Mouse (Mus musculus): ENCODE results near the gene Ubald2. TPM values are rescaled to one million over a fixed set of nuclear protein-coding genes. Genes with fewer than 3 reads are reported as not detected.

Gene Ubald2
- polyA plus RNA-seq, 1 experiment: 159 TPM

GRCm38 (mm10) chr11:116470896-116471295 is 37.0 kb downstream of the Ubald2 start:
- no peak for DNase-seq

GRCm38 (mm10) chr11:116472275-116472674 is 38.4 kb downstream of the Ubald2 start:
- TF ChIP-seq CTCF (IDR thresholded peaks at IDR 0.05; ENCODE audit: insufficient read depth, low read length) (no peak), POLR2A (IDR thresholded peaks at IDR 0.05; ENCODE audit: borderline replicate concordance, extremely low read depth, low read depth, low read length) (no peak)
- Histone ChIP-seq H3K4me3 (replicated peaks; ENCODE audit: extremely low read depth, low read depth, low read length) (no peak overlapping the region), H3K4me1 (ENCODE audit: control insufficient read depth, insufficient read depth, low read length) (no peaks in the 10 kb centered on the region)
- WGBS: 64% methylated on average over 4 of the region's 4 CpGs
- no peak for DNase-seq

More at GRCm38 (mm10) chr11:116470896-116471295, 37.0 kb downstream of the Ubald2 start:
- no peaks in the 10 kb centered on the region for H3K4me1 ChIP-seq (ENCODE audit: control insufficient read depth, insufficient read depth, low read length)
- TF ChIP-seq POLR2A (IDR thresholded peaks at IDR 0.05; ENCODE audit: borderline replicate concordance, extremely low read depth, low read depth, low read length) (no peak), CTCF (IDR thresholded peaks at IDR 0.05; ENCODE audit: insufficient read depth, low read length) (no peak)
- H3K4me3 ChIP-seq (replicated peaks; ENCODE audit: extremely low read depth, low read depth, low read length): no peak overlapping the region
- 95% methylated on average over 4 of the region's 4 CpGs for WGBS

- Histone ChIP-seq H3K4me3 (replicated peaks; ENCODE audit: extremely low read depth, low read depth, low read length) (no peak overlapping the region), H3K4me1 (ENCODE audit: control insufficient read depth, insufficient read depth, low read length) (no peaks in the 10 kb centered on the region)
- no peak for DNase-seq
- 82% methylated on average over 10 of the region's 10 CpGs for WGBS
- TF ChIP-seq CTCF (IDR thresholded peaks at IDR 0.05; ENCODE audit: insufficient read depth, low read length) (no peak), POLR2A (IDR thresholded peaks at IDR 0.05; ENCODE audit: borderline replicate concordance, extremely low read depth, low read depth, low read length) (no peak)
Measured at GRCm38 (mm10) chr11:116476041-116476440, 42.1 kb downstream of the Ubald2 start.

GRCm38 (mm10) chr11:116476696-116477095 is 42.8 kb downstream of the Ubald2 start:
- Histone ChIP-seq H3K4me1 (ENCODE audit: control insufficient read depth, insufficient read depth, low read length) (no peaks in the 10 kb centered on the region), H3K4me3 (replicated peaks; ENCODE audit: extremely low read depth, low read depth, low read length) (no peak overlapping the region)
- DNase-seq: no peak
- WGBS: 89% methylated on average over 6 of the region's 6 CpGs
- TF ChIP-seq CTCF (IDR thresholded peaks at IDR 0.05; ENCODE audit: insufficient read depth, low read length) (no peak), POLR2A (IDR thresholded peaks at IDR 0.05; ENCODE audit: borderline replicate concordance, extremely low read depth, low read depth, low read length) (no peak)

- 89% methylated on average over 15 of the region's 15 CpGs for WGBS
- H3K4me3 ChIP-seq (replicated peaks; ENCODE audit: extremely low read depth, low read depth, low read length): no peak overlapping the region
- DNase-seq: no peak
- H3K4me1 ChIP-seq (ENCODE audit: control insufficient read depth, insufficient read depth, low read length): no peaks in the 10 kb centered on the region
- TF ChIP-seq POLR2A (IDR thresholded peaks at IDR 0.05; ENCODE audit: borderline replicate concordance, extremely low read depth, low read depth, low read length): no peak
- TF ChIP-seq CTCF (IDR thresholded peaks at IDR 0.05; ENCODE audit: insufficient read depth, low read length): no peak
Measured at GRCm38 (mm10) chr11:116477160-116477759, 43.4 kb downstream of the Ubald2 start.

GRCm38 (mm10) chr11:116478978-116479377 is 45.1 kb downstream of the Ubald2 start:
- TF ChIP-seq CTCF (IDR thresholded peaks at IDR 0.05; ENCODE audit: insufficient read depth, low read length) (no peak), POLR2A (IDR thresholded peaks at IDR 0.05; ENCODE audit: borderline replicate concordance, extremely low read depth, low read depth, low read length) (no peak)
- no peak for DNase-seq
- Histone ChIP-seq H3K4me3 (replicated peaks; ENCODE audit: extremely low read depth, low read depth, low read length) (no peak overlapping the region), H3K4me1 (ENCODE audit: control insufficient read depth, insufficient read depth, low read length) (no peaks in the 10 kb centered on the region)
- 82% methylated on average over 7 of the region's 7 CpGs for WGBS

- TF ChIP-seq CTCF (IDR thresholded peaks at IDR 0.05; ENCODE audit: insufficient read depth, low read length) (no peak), POLR2A (IDR thresholded peaks at IDR 0.05; ENCODE audit: borderline replicate concordance, extremely low read depth, low read depth, low read length) (no peak)
- no peaks in the 10 kb centered on the region for H3K4me1 ChIP-seq (ENCODE audit: control insufficient read depth, insufficient read depth, low read length)
- WGBS: 48% methylated on average over 8 of the region's 8 CpGs
- DNase-seq: no peak
- no peak overlapping the region for H3K4me3 ChIP-seq (replicated peaks; ENCODE audit: extremely low read depth, low read depth, low read length)
Measured at GRCm38 (mm10) chr11:116479832-116480231, 45.9 kb downstream of the Ubald2 start.

- WGBS: 94% methylated on average over 8 of the region's 8 CpGs
Measured at GRCm38 (mm10) chr11:116480975-116481374, 47.1 kb downstream of the Ubald2 start.

GRCm38 (mm10) chr11:116481776-116482175 is 47.9 kb downstream of the Ubald2 start:
- 83% methylated on average over 7 of the region's 7 CpGs for WGBS
- H3K4me1 ChIP-seq (ENCODE audit: control insufficient read depth, insufficient read depth, low read length): no peaks in the 10 kb centered on the region
- DNase-seq: no peak

More at GRCm38 (mm10) chr11:116480975-116481374, 47.1 kb downstream of the Ubald2 start:
- no peak overlapping the region for H3K4me3 ChIP-seq (replicated peaks; ENCODE audit: extremely low read depth, low read depth, low read length)
- DNase-seq: no peak
- TF ChIP-seq POLR2A (IDR thresholded peaks at IDR 0.05; ENCODE audit: borderline replicate concordance, extremely low read depth, low read depth, low read length) (no peak), CTCF (IDR thresholded peaks at IDR 0.05; ENCODE audit: insufficient read depth, low read length) (no peak)
- H3K4me1 ChIP-seq (ENCODE audit: control insufficient read depth, insufficient read depth, low read length): no peaks in the 10 kb centered on the region

GRCm38 (mm10) chr11:116484261-116484660 is 50.4 kb downstream of the Ubald2 start:
- Histone ChIP-seq H3K4me1 (ENCODE audit: control insufficient read depth, insufficient read depth, low read length) (peaks cover 2% of the 10 kb centered on the region; the same call in 1 of the 2 replicates), H3K4me3 (replicated peaks; ENCODE audit: extremely low read depth, low read depth, low read length) (no peak overlapping the region)
- no peak for DNase-seq
- TF ChIP-seq POLR2A (IDR thresholded peaks at IDR 0.05; ENCODE audit: borderline replicate concordance, extremely low read depth, low read depth, low read length): no peak
- TF ChIP-seq CTCF (IDR thresholded peaks at IDR 0.05; ENCODE audit: insufficient read depth, low read length): no peak
- 87% methylated on average over 8 of the region's 8 CpGs for WGBS

More at GRCm38 (mm10) chr11:116481776-116482175, 47.9 kb downstream of the Ubald2 start:
- no peak overlapping the region for H3K4me3 ChIP-seq (replicated peaks; ENCODE audit: extremely low read depth, low read depth, low read length)
- TF ChIP-seq CTCF (IDR thresholded peaks at IDR 0.05; ENCODE audit: insufficient read depth, low read length): no peak
- TF ChIP-seq POLR2A (IDR thresholded peaks at IDR 0.05; ENCODE audit: borderline replicate concordance, extremely low read depth, low read depth, low read length): no peak

Data from lung, adult 2 months (tissue).